17 mouse cellular contexts compared by ENCODE assay signal in genomic region chr2:165557278-165557677, GRCm38 (mm10).
DNase-seq lines count a peak whose midpoint lies in the region.
"Had no signal": no experiment of that assay in that cellular context is flagged by ENCODE, and none has a peak within 500 bp of the region (broad histone marks: within the 10 kb centered on the region; RNA-seq: fewer than 3 reads in every experiment).

No protein-coding gene starts in this region.

- peak; percentile 7 to 17 for DNase-seq in frontal cortex, postnatal 36 days (ENCODE audit: low spot score in 2 of 2)
- DNase-seq in frontal cortex, postnatal 25 days (ENCODE audit: low spot score in 2 of 2): no peak
- peak; percentile 56 to 66 for DNase-seq in right cerebral cortex, postnatal 10 days (ENCODE audit: low spot score in 2 of 2)
- DNase-seq in right cerebral cortex, adult 18-20 months: no peak
- DNase-seq in right cerebral cortex, postnatal 14 days: peak; percentile 36
- no peak for DNase-seq in right cerebral cortex, postnatal 25 days
- DNase-seq in right cerebral cortex, postnatal 4 days: peak; percentile 28
- DNase-seq in kidney, adult 9 months: no peak
- DNase-seq: adrenal gland, adult 2 months; adrenal gland, adult 8-10 months; adrenal gland, postnatal 10 days; adrenal gland, postnatal 14 days; adrenal gland, postnatal 25 days; adrenal gland, postnatal 36 days; B cell, adult 2 months; cerebellum, adult 11 months; cerebellum, adult 11-12 months had no signal

Comparison
In these comparisons a context has a peak if more than half of its experiments do, and no peak if none do; other contexts are left out.
1. DNase-seq: peak in frontal cortex, postnatal 36 days (2 of 2), right cerebral cortex, postnatal 10 days (2 of 2), right cerebral cortex, postnatal 14 days (single experiment) and right cerebral cortex, postnatal 4 days (single experiment); none in frontal cortex, postnatal 25 days (0 of 2), right cerebral cortex, adult 18-20 months (single experiment), right cerebral cortex, postnatal 25 days (single experiment) and kidney, adult 9 months (single experiment).